Mouse (Mus musculus): ENCODE measurements around the gene D730048I06Rik. TPM values are rescaled to one million over a fixed set of nuclear protein-coding genes. Genes with fewer than 3 reads are reported as not detected.

D730048I06Rik gene
- not detected in 2 replicates for polyA plus RNA-seq (2012; rRNA removed)

DNA sequence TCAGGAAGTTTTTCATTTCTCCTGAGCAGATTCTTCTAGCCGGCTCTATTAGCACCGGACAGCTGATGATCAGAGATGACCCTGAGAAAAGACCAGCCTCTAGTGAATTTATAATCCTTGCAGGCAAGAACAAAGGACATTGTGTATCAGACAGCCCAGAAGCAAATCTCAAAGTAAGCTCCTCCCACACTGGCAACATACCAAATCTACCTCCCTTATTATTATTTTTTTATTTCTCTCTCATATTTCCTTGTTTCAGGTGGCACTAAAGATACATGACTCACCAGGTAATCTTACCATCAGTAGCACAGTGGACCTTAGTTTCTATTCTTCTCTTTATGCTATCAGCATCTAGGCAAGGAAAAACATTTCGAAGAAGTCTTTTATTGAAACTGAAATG lies at the start of gene D730048I06Rik, which contains the start of gene Gm27235:
Gene D730048I06Rik (minus strand): TSS at position 112 of the 400 bp plus-strand sequence.
Gene Gm27235 (minus strand): TSS at position 101 of the 400 bp plus-strand sequence.

DNA sequence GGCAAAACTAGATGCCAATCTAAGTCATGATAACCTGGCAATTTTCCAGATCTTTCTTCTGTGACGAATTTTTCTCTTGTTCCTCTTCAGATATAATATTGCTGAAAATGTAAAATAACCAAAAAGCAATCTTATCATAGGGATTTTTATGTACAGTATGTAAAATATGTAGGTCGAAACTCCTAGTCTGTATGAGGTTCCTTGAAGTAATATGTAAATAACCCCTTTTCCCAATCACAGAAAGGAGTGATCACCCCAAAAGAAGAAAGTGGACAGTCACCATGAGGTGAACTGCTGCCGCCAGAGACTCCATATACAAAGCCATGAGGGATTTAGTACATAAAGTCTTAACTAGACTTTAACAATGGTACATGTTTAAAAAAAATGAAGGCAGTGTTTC lies 11.9 kb downstream of the D730048I06Rik start, which contains the start of gene Gm17727:
Gene Gm17727 (minus strand): TSS at position 101 of the 400 bp plus-strand sequence.

DNA sequence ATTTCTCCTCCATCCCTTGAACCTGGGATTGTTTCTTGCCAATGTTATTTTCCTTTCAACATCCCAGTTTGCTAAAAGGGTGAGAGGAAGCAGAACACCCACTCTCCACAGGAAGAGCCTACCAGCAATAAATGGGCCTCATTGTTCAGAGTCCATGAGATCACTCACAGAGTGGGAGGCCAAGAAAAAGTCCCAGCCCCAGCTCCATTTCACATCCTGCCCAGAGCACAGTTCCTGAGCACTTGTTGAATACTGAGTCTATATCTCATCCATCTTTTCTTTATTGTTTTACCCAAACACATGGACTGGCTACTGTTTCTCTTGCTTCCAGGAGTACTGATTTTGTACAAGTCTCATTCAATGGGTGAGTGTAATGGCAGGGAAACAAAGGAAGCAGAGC lies 49.2 kb downstream of the D730048I06Rik start, which contains the start of gene Gm17677:
Gene Gm17677 (plus strand): TSS at position 301 of the 400 bp plus-strand sequence.

Other genes with a start within 250 kb of the D730048I06Rik start
- gene Ddx25, start 231.6 kb downstream of the D730048I06Rik start, polyA plus RNA-seq (2012; rRNA removed): 0.08 and 0.10 TPM in 2 replicates
- gene Pus3, start 231.5 kb downstream of the D730048I06Rik start, polyA plus RNA-seq (2012; rRNA removed): 5.3 and 5.6 TPM in 2 replicates
- gene Pate2, start 219.8 kb downstream of the D730048I06Rik start, polyA plus RNA-seq (2012; rRNA removed): 0.03 and 0.08 TPM in 2 replicates
- 2.3 and 2.5 TPM in 2 replicates for gene Hyls1, start 219.7 kb downstream of the D730048I06Rik start, polyA plus RNA-seq (2012; rRNA removed)
- gene Pate4, start 178.2 kb downstream of the D730048I06Rik start, polyA plus RNA-seq (2012; rRNA removed): not detected in 2 replicates
- gene Pate3, start 141.9 kb downstream of the D730048I06Rik start, polyA plus RNA-seq (2012; rRNA removed): not detected in 2 replicates
- gene Pate1, start 102.7 kb downstream of the D730048I06Rik start, polyA plus RNA-seq (2012; rRNA removed): not detected in 2 replicates
- gene Gm17677, start 49.1 kb downstream of the D730048I06Rik start, polyA plus RNA-seq (2012; rRNA removed): not detected in 2 replicates
- not detected in 2 replicates for gene Gm17727, start 12.0 kb downstream of the D730048I06Rik start, polyA plus RNA-seq (2012; rRNA removed)
- gene Gm27235, start within 50 bp of the D730048I06Rik start, polyA plus RNA-seq (2012; rRNA removed): not detected in 2 replicates
- not detected in 2 replicates for gene 9230110F15Rik, start 54.0 kb upstream of the D730048I06Rik start, polyA plus RNA-seq (2012; rRNA removed)
- gene 9230113P08Rik, start 118.3 kb upstream of the D730048I06Rik start, polyA plus RNA-seq (2012; rRNA removed): not detected in 2 replicates

All from liver, embryonic 18 days (tissue).